Mouse (Mus musculus) heart, embryonic 14.5 days (tissue): Measurements from ENCODE around the gene Cdkl5. TPM values are rescaled to one million over a fixed set of nuclear protein-coding genes. Genes with fewer than 3 reads are reported as not detected.

Experiments used
- polyA plus RNA-seq: library from polyadenylated mRNA; unstranded; fragments of >200 nt; fragmentation: Nextera tagmentation; extraction: Ambion mirVana; gene quantifications from 2 replicates; pipeline ENCODE4 v1.2.1, GENCODE M21; 2014

The Cdkl5 gene
- polyA plus RNA-seq, 1 experiment from 2014 or later: 2.8 TPM

Other genes with a start within 250 kb of the Cdkl5 start
- 0.05 TPM in 1 of 2 replicates, not detected in the other for gene Rs1, start 226.7 kb downstream of the Cdkl5 start, polyA plus RNA-seq
- not detected in 2 replicates for gene Gja6, start 87.7 kb downstream of the Cdkl5 start, polyA plus RNA-seq
- gene Scml2, start 122.5 kb upstream of the Cdkl5 start, polyA plus RNA-seq: 3.5 and 4.9 TPM in 2 replicates